Mouse (Mus musculus): Measurements from ENCODE around the gene Pum3. TPM values are rescaled to one million over a fixed set of nuclear protein-coding genes. Genes with fewer than 3 reads are reported as not detected.
A peak's percentile ranks its signal among the peaks of the same experiment; 100 is the strongest.
"Not testable (repeated sequence)": the region's sequence is repeated elsewhere in the genome, so short reads cannot be mapped to it uniquely, and the experiment has no call there.

The Pum3 gene
- total RNA-seq, 4 experiments from 2014 or later: 46.8 to 64.1 (median 51.2) TPM

DNA sequence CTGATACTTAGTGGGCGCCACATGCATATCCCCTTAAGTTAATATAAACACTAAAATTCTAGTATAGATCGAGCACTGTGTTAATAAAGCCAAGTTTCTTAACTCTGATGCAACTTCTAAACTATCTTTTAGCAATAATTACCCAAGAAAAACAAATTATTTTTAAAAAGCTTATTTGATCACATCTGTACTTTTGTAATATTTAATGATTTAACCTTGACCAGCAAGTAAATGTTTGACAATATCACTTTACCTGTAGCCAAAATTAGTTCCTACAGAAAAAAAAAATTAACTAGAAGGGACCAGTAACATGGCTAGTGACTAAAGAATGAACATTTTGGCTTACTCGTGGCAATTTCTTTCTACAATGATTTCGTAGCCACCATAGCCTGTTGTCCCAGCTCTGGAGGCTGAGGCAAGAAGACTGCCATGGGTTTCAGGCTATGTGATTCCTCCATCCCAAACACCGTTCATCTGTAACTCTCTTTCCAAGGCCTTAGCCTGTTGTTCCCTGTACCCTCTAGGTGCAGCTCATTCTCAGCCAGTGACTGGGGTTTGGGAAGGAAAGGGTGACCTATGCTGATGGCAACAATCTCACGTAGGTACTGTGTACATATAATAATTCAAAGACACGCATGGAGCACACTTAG is 35.2 kb downstream of the Pum3 start:
- DNase-seq (ENCODE audit: low spot score in 2 of 2): no peak

- no peak for DNase-seq (ENCODE audit: low spot score in 2 of 2)
Measured at GRCm38 (mm10) chr19:27392431-27392830, 37.2 kb downstream of the Pum3 start.

- no peak for DNase-seq (ENCODE audit: low spot score in 2 of 2)
Measured at GRCm38 (mm10) chr19:27391344-27391743, 38.3 kb downstream of the Pum3 start.

GRCm38 (mm10) chr19:27389566-27389965 is 40.1 kb downstream of the Pum3 start:
- DNase-seq (ENCODE audit: low spot score in 2 of 2): not testable (repeated sequence)

- DNase-seq (ENCODE audit: low spot score in 2 of 2): no peak
Measured at GRCm38 (mm10) chr19:27385304-27385703, 44.3 kb downstream of the Pum3 start.

- DNase-seq (ENCODE audit: low spot score in 2 of 2): no peak
Measured at GRCm38 (mm10) chr19:27383266-27383665, 46.4 kb downstream of the Pum3 start.

- DNase-seq (ENCODE audit: low spot score in 2 of 2): no peak
Measured at GRCm38 (mm10) chr19:27382131-27382530, 47.5 kb downstream of the Pum3 start.

GRCm38 (mm10) chr19:27379712-27380401 is 49.8 kb downstream of the Pum3 start:
- no peak for DNase-seq (ENCODE audit: low spot score in 2 of 2)

DNA sequence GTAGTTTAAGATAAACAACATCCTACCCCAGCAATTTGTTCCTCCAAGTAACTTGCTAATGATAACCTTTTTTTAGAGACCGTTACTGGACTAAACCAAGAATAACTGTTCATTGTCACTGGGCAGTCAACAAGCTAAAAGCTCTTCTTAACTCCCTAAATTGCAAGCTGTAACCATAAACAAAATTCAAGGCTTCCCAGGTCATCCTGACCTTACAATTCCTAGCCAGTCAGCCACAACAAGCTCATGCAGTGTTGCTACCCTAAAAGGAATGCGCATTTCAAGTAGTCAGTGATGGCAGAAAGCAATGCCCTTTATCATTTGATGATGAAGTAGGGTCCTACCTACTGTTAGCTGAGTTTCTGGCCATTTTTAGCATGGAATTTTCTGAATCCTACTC is 58.8 kb downstream of the Pum3 start:
- DNase-seq (ENCODE audit: low spot score in 2 of 2): no peak

DNA sequence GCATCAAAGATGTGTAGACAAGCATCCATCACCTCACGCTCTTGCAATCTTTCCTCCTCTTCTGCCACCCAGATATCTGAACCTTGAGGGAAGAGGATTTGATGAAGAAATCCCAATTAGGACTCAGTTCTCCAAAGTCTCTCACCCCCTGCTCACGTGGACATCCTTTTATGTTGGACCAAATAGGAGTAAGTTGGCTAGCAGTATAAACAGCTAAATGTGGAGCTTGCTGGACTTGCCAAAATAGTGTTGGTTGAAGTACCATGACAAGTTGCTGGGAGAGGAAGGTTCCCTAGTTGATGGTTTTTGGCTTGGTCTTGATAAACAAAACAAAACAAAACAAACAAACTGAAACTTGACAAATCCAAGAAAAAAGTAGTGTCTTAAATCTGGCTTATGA is 59.5 kb downstream of the Pum3 start:
- no peak for DNase-seq (ENCODE audit: low spot score in 2 of 2)

GRCm38 (mm10) chr19:27369461-27370135 is 60.0 kb downstream of the Pum3 start:
- DNase-seq (ENCODE audit: low spot score in 2 of 2): no peak

GRCm38 (mm10) chr19:27366113-27366746 is 63.4 kb downstream of the Pum3 start:
- no peak for DNase-seq (ENCODE audit: low spot score in 2 of 2)

GRCm38 (mm10) chr19:27364521-27364931 is 65.1 kb downstream of the Pum3 start:
- no peak for DNase-seq (ENCODE audit: low spot score in 2 of 2)

DNA sequence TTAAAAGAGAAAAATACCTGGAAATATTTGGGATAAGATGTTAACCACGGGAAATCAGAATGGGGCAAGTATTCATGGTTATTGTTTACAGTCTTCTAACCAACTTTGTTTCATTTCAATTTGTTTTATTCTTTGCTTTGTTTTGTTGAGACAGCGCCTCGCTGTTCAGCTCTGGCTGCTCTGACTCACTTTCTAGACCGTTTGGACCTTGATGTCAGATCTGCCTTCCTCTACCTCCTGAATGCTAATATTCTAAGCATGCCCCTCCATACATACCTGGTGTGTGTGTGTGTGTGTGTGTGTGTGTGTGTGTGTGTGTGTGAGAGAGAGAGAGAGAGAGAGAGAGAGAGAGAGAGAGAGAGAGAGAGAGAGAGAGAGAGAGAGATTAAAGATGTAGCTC is 65.7 kb downstream of the Pum3 start:
- no peak for DNase-seq (ENCODE audit: low spot score in 2 of 2)

GRCm38 (mm10) chr19:27360381-27360780 is 69.2 kb downstream of the Pum3 start:
- DNase-seq (ENCODE audit: low spot score in 2 of 2): no peak

DNA sequence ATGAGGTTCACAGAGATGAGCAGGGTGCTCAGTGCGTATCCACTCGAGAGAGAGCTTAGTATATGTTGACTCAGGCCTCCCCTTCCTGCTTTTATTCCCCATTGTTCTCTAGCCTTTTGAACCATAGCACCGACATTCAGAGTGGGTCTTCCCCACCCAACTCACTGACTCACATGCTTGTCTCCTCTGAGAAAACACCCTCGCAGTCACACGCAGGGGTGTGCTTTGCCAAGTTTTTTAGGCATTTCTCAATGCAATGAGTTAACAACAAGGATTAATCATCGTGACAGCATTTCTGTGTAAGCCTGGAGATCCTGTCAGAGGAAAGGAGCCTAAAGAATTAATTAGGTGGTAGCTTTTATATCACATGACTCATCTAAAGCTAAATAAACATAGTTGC is 77.9 kb downstream of the Pum3 start:
- peak; percentile 17 to 23 for DNase-seq (ENCODE audit: low spot score in 2 of 2)

DNA sequence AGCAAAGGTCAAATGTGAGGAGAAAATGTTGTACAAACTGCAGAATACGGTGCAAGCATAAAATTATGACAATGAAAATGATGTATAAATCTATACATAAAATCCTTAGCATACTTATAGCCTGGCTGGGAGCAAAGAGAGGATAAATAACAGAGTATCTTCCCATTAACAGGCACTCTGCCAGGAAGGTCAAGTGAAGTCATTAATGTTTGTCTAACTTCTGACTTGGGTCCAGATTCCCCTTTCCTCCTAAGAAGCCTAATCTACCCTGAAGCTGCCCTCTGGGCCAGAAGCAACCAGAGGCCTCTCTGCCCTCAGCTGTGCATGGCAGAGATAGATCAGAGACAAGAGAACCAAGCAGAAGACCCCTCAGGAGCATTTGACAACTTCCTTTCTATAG is 83.1 kb downstream of the Pum3 start:
- no peak for DNase-seq (ENCODE audit: low spot score in 2 of 2)

Other genes starting within 250 kb of the Pum3 start
- gene Vldlr, start 213.3 kb downstream of the Pum3 start, total RNA-seq (2022): 10 to 100 TPM; 49.5 to 53.4 (median 51.6) TPM
- gene Kcnv2, start 107.2 kb downstream of the Pum3 start, total RNA-seq (2022): under 1 TPM in 2 of 4 experiments, not detected in 2; 0.07 to 0.12 TPM